In genomic region chr1:183072263-183073050, GRCm38 (mm10) we compare ENCODE assay signal across 7 mouse cellular contexts.
DNase-seq lines count a peak whose midpoint lies in the region; TF ChIP-seq lines count a peak whose summit lies in the region.

No protein-coding gene starts in this region.

- TF ChIP-seq CTCF in left cerebral cortex, adult 2 months (IDR thresholded peaks at IDR 0.05), result no peak

- H3K4me1 ChIP-seq in brown adipose tissue, adult 24 weeks (ENCODE audit: control insufficient read depth, insufficient read depth, insufficient read length, low read length), result peaks cover 20% of the 10 kb centered on the region

- H3K4me3 ChIP-seq in brown adipose tissue, adult 24 weeks (ENCODE audit: insufficient read depth, low read depth, low read length), result no peak overlapping the region
- H3K4me3 ChIP-seq in left cerebral cortex, adult 2 months, result no peak overlapping the region

- DNase-seq in heart, adult 18-20 months, result peak; percentile 78 to 93
- DNase-seq in kidney, adult 9 months, result peak; percentile 72
- peak; percentile 73 for DNase-seq in lung, postnatal 36 days
- DNase-seq in right cerebral cortex, postnatal 36 days (ENCODE audit: low spot score in 2 of 2), result no peak
- DNase-seq in left cerebral cortex, adult 2 months (ENCODE audit: extremely low spot score in 1 of 2, low spot score in 2 of 2), result no peak
- no peak for DNase-seq in layer of hippocampus, adult 8-10 months (ENCODE audit: low spot score in 2 of 2)

- intact Hi-C loops in left cerebral cortex, adult 2 months (cut with DNase I), result no loop called here

- peak overlapping the region; percentile 35; the same call in 1 of the 2 replicates for H3K27ac ChIP-seq in brown adipose tissue, adult 24 weeks (replicated peaks; ENCODE audit: low read depth, low read length)
- H3K27ac ChIP-seq in left cerebral cortex, adult 2 months, result no peak overlapping the region

Comparison
In these comparisons a context has a peak if more than half of its experiments do, and no peak if none do; other contexts are left out.
1. DNase-seq: peak in heart, adult 18-20 months (2 of 2), kidney, adult 9 months (single experiment) and lung, postnatal 36 days (single experiment); none in right cerebral cortex, postnatal 36 days (0 of 2), left cerebral cortex, adult 2 months (0 of 2) and layer of hippocampus, adult 8-10 months (0 of 2).